Mouse (Mus musculus): ENCODE data around the gene Rdh5. TPM values are rescaled to one million over a fixed set of nuclear protein-coding genes. Genes with fewer than 3 reads are reported as not detected.
A peak's percentile ranks its signal among the peaks of the same experiment; 100 is the strongest.

Gene Rdh5
- polyA plus RNA-seq, 1 experiment from 2014 or later, result 15.2 TPM

GRCm38 (mm10) chr10:128895952-128896693 is 26.6 kb downstream of the Rdh5 start:
- H3K27me3 ChIP-seq (ENCODE audit: control insufficient read depth, insufficient read depth, low read length), result peaks cover 11% of the 10 kb centered on the region
- WGBS, result 2% methylated on average over 17 of the region's 17 CpGs
- no peak overlapping the region for H3K27ac ChIP-seq (replicated peaks; ENCODE audit: low read depth, low read length)
- H3K9ac ChIP-seq (replicated peaks; ENCODE audit: low read length), result no peak overlapping the region
- DNase-seq (peak; percentile 62), ATAC-seq (ENCODE audit: low FRiP score, low TSS enrichment) (peak; percentile 38; the same call in 1 of the 2 replicates)
- no peaks in the 10 kb centered on the region for H3K36me3 ChIP-seq (ENCODE audit: control insufficient read depth, insufficient read depth, low read length)
- peaks cover 9% of the 10 kb centered on the region; the same call in 1 of the 2 replicates for H3K4me1 ChIP-seq (ENCODE audit: control insufficient read depth, insufficient read depth, low read length)
- no peaks in the 10 kb centered on the region for H3K9me3 ChIP-seq (ENCODE audit: control insufficient read depth, low read length)
- peak overlapping the region; percentile 7 for H3K4me2 ChIP-seq (ENCODE audit: low read length)
- no peak overlapping the region for H3K4me3 ChIP-seq (replicated peaks; ENCODE audit: low read depth, low read length)

- Histone ChIP-seq H3K9me3 (ENCODE audit: control insufficient read depth, low read length) (no peaks in the 10 kb centered on the region), H3K9ac (replicated peaks; ENCODE audit: low read length) (no peak overlapping the region), H3K4me1 (ENCODE audit: control insufficient read depth, insufficient read depth, low read length) (peaks cover 11% of the 10 kb centered on the region), H3K27ac (replicated peaks; ENCODE audit: low read depth, low read length) (no peak overlapping the region), H3K36me3 (ENCODE audit: control insufficient read depth, insufficient read depth, low read length) (no peaks in the 10 kb centered on the region), H3K4me3 (replicated peaks; ENCODE audit: low read depth, low read length) (no peak overlapping the region), H3K4me2 (ENCODE audit: low read length) (peak overlapping the region; percentile 13), H3K27me3 (ENCODE audit: control insufficient read depth, insufficient read depth, low read length) (peaks cover 11% of the 10 kb centered on the region)
- ATAC-seq (ENCODE audit: low FRiP score, low TSS enrichment), result no peak
- WGBS, result under 1% methylated on average over 9 of the region's 9 CpGs
- peak; percentile 96 for DNase-seq
These were observed 27.3 kb downstream of the Rdh5 start for GRCm38 (mm10) chr10:128895437-128895836.

- peak overlapping the region; percentile 78 for H3K9ac ChIP-seq (replicated peaks; ENCODE audit: low read length)
- peaks cover 28% of the 10 kb centered on the region for H3K4me1 ChIP-seq (ENCODE audit: control insufficient read depth, insufficient read depth, low read length)
- 1% methylated on average over 9 of the region's 9 CpGs for WGBS
- ATAC-seq (ENCODE audit: low FRiP score, low TSS enrichment) (peak; percentile 1; the same call in 1 of the 2 replicates), DNase-seq (peak; percentile 62)
- peak overlapping the region; percentile 92 for H3K4me2 ChIP-seq (ENCODE audit: low read length)
- peaks cover 4% of the 10 kb centered on the region; the same call in 1 of the 2 replicates for H3K36me3 ChIP-seq (ENCODE audit: control insufficient read depth, insufficient read depth, low read length)
- no peaks in the 10 kb centered on the region for H3K9me3 ChIP-seq (ENCODE audit: control insufficient read depth, low read length)
- H3K4me3 ChIP-seq (replicated peaks; ENCODE audit: low read depth, low read length), result peak overlapping the region; percentile 64
- peaks cover 11% of the 10 kb centered on the region for H3K27me3 ChIP-seq (ENCODE audit: control insufficient read depth, insufficient read depth, low read length)
- peak overlapping the region; percentile 96 for H3K27ac ChIP-seq (replicated peaks; ENCODE audit: low read depth, low read length)
These were observed 30.4 kb downstream of the Rdh5 start for GRCm38 (mm10) chr10:128892246-128892645.

GRCm38 (mm10) chr10:128891296-128892094 is 31.2 kb downstream of the Rdh5 start, which contains the start of gene Gdf11:
Gdf11 (minus strand) TSS chr10:128891718.
- Histone ChIP-seq H3K9me3 (ENCODE audit: control insufficient read depth, low read length) (no peaks in the 10 kb centered on the region), H3K27me3 (ENCODE audit: control insufficient read depth, insufficient read depth, low read length) (peaks cover 6% of the 10 kb centered on the region), H3K4me3 (replicated peaks; ENCODE audit: low read depth, low read length) (peak within 1 kb of the TSS; percentile 64), H3K36me3 (ENCODE audit: control insufficient read depth, insufficient read depth, low read length) (peaks cover 9% of the 10 kb centered on the region; the same call in 1 of the 2 replicates), H3K9ac (replicated peaks; ENCODE audit: low read length) (peak within 1 kb of the TSS; percentile 78), H3K4me2 (ENCODE audit: low read length) (peak within 1 kb of the TSS; percentile 92), H3K4me1 (ENCODE audit: control insufficient read depth, insufficient read depth, low read length) (peaks cover 28% of the 10 kb centered on the region), H3K27ac (replicated peaks; ENCODE audit: low read depth, low read length) (peak within 1 kb of the TSS; percentile 96)
- DNase-seq, result peak; percentile 95
- peak; percentile 89 for ATAC-seq (ENCODE audit: low FRiP score, low TSS enrichment)
- WGBS, result under 1% methylated on average over 52 of the region's 89 CpGs

- DNase-seq, result peak; percentile 37
- H3K9ac ChIP-seq (replicated peaks; ENCODE audit: low read length), result peak overlapping the region; percentile 78
- no peak for ATAC-seq (ENCODE audit: low FRiP score, low TSS enrichment)
- WGBS, result under 1% methylated on average over 40 of the region's 40 CpGs
- no peaks in the 10 kb centered on the region; the same call in 1 of the 2 replicates for H3K27me3 ChIP-seq (ENCODE audit: control insufficient read depth, insufficient read depth, low read length)
- peak overlapping the region; percentile 96 for H3K27ac ChIP-seq (replicated peaks; ENCODE audit: low read depth, low read length)
- H3K36me3 ChIP-seq (ENCODE audit: control insufficient read depth, insufficient read depth, low read length), result peaks cover 16% of the 10 kb centered on the region
- H3K4me3 ChIP-seq (replicated peaks; ENCODE audit: low read depth, low read length), result peak overlapping the region; percentile 64
- H3K4me1 ChIP-seq (ENCODE audit: control insufficient read depth, insufficient read depth, low read length), result peaks cover 28% of the 10 kb centered on the region
- H3K4me2 ChIP-seq (ENCODE audit: low read length), result peak overlapping the region; percentile 92
- H3K9me3 ChIP-seq (ENCODE audit: control insufficient read depth, low read length), result no peaks in the 10 kb centered on the region
These were observed 32.0 kb downstream of the Rdh5 start for GRCm38 (mm10) chr10:128890383-128891295.

- peak overlapping the region; percentile 64 for H3K4me3 ChIP-seq (replicated peaks; ENCODE audit: low read depth, low read length)
- DNase-seq, result no peak
- H3K9ac ChIP-seq (replicated peaks; ENCODE audit: low read length), result peak overlapping the region; percentile 78
- H3K4me2 ChIP-seq (ENCODE audit: low read length), result peak overlapping the region; percentile 92
- no peak for ATAC-seq (ENCODE audit: low FRiP score, low TSS enrichment)
- WGBS, result 6% methylated on average over 2 of the region's 2 CpGs
- H3K27me3 ChIP-seq (ENCODE audit: control insufficient read depth, insufficient read depth, low read length), result no peaks in the 10 kb centered on the region; the same call in 1 of the 2 replicates
- H3K4me1 ChIP-seq (ENCODE audit: control insufficient read depth, insufficient read depth, low read length), result peaks cover 28% of the 10 kb centered on the region
- peaks cover 24% of the 10 kb centered on the region for H3K36me3 ChIP-seq (ENCODE audit: control insufficient read depth, insufficient read depth, low read length)
- H3K27ac ChIP-seq (replicated peaks; ENCODE audit: low read depth, low read length), result peak overlapping the region; percentile 84
- H3K9me3 ChIP-seq (ENCODE audit: control insufficient read depth, low read length), result no peaks in the 10 kb centered on the region
These were observed 32.8 kb downstream of the Rdh5 start for GRCm38 (mm10) chr10:128889846-128890245.

GRCm38 (mm10) chr10:128888941-128889827 is 33.5 kb downstream of the Rdh5 start:
- H3K27ac ChIP-seq (replicated peaks; ENCODE audit: low read depth, low read length), result peak overlapping the region; percentile 84
- peak overlapping the region; percentile 64 for H3K4me3 ChIP-seq (replicated peaks; ENCODE audit: low read depth, low read length)
- no peaks in the 10 kb centered on the region for H3K9me3 ChIP-seq (ENCODE audit: control insufficient read depth, low read length)
- peak overlapping the region; percentile 92 for H3K4me2 ChIP-seq (ENCODE audit: low read length)
- ATAC-seq (ENCODE audit: low FRiP score, low TSS enrichment) (peak; percentile 32; the same call in 1 of the 2 replicates), DNase-seq (peak; percentile 87)
- peaks cover 30% of the 10 kb centered on the region for H3K36me3 ChIP-seq (ENCODE audit: control insufficient read depth, insufficient read depth, low read length)
- 0% methylated on average over 7 of the region's 7 CpGs for WGBS
- H3K27me3 ChIP-seq (ENCODE audit: control insufficient read depth, insufficient read depth, low read length), result no peaks in the 10 kb centered on the region; the same call in 1 of the 2 replicates
- peaks cover 28% of the 10 kb centered on the region for H3K4me1 ChIP-seq (ENCODE audit: control insufficient read depth, insufficient read depth, low read length)
- peak overlapping the region; percentile 46; the same call in 1 of the 2 replicates for H3K9ac ChIP-seq (replicated peaks; ENCODE audit: low read length)
